Mouse (Mus musculus) thymus, postnatal 25 days (tissue): Measurements from ENCODE around the gene Olfr295.

Source experiments
- DNase-seq: peaks from one replicate; pipeline ENCODE4 v3.0.0; 2022

Gene Olfr295

GRCm38 (mm10) chr7:86583562-86583961, at the start of gene Olfr295:
Olfr295 (plus strand) TSS chr7:86583862.
- no peak for DNase-seq

GRCm38 (mm10) chr7:86616543-86616942, 32.9 kb downstream of the Olfr295 start, which contains the start of gene Olfr294:
Olfr294 (minus strand) TSS chr7:86616643.
- no peak for DNase-seq
